Mouse (Mus musculus) heart, adult 18-20 months (tissue): ENCODE results near the gene Tent4b. TPM values are rescaled to one million over a fixed set of nuclear protein-coding genes. Genes with fewer than 3 reads are reported as not detected.

Experiments
- DNase-seq, 2 experiments: peaks; one replicate each; pipeline ENCODE4 v3.0.0; 2021 to 2022; ENCODE audit warnings: mixed read lengths in 1 of 2
- total RNA-seq, 2 experiments: library from RNA; stranded (reverse); gene quantifications; 2 replicates each; pipeline ENCODE4 v1.2.3; 2021

Gene Tent4b
- total RNA-seq, 2 experiments from 2014 or later = 17.6 to 19.3 TPM

- DNase-seq = no peak
Observed at GRCm38 (mm10) chr8:88279220-88279619, 80.2 kb downstream of the Tent4b start.

- DNase-seq = peak; percentile 42 to 58
Observed at GRCm38 (mm10) chr8:88279670-88280069, 80.7 kb downstream of the Tent4b start.

GRCm38 (mm10) chr8:88280904-88281303, 81.9 kb downstream of the Tent4b start:
- no peak for DNase-seq

- DNase-seq = peak; percentile 89 to 93
Observed at GRCm38 (mm10) chr8:88282684-88283083, 83.7 kb downstream of the Tent4b start.

GRCm38 (mm10) chr8:88283243-88284115, 84.5 kb downstream of the Tent4b start:
- DNase-seq = no peak

- DNase-seq = peak; percentile 41 to 57
Observed at GRCm38 (mm10) chr8:88284738-88285137, 85.7 kb downstream of the Tent4b start.

- peak in 1 of 2 experiments; percentile 43 for DNase-seq
Observed at GRCm38 (mm10) chr8:88285469-88286356, 86.7 kb downstream of the Tent4b start.

GRCm38 (mm10) chr8:88286421-88286960, 87.5 kb downstream of the Tent4b start:
- no peak for DNase-seq

- DNase-seq = peak; percentile 53 to 60
Observed at GRCm38 (mm10) chr8:88288622-88289242, 89.7 kb downstream of the Tent4b start.

GRCm38 (mm10) chr8:88289901-88290300, 90.9 kb downstream of the Tent4b start:
- DNase-seq = no peak

- no peak for DNase-seq
Observed at GRCm38 (mm10) chr8:88290326-88291304, 91.6 kb downstream of the Tent4b start.

- DNase-seq = no peak
Observed at GRCm38 (mm10) chr8:88291305-88291690, 92.3 kb downstream of the Tent4b start.

GRCm38 (mm10) chr8:88292926-88293325, 93.9 kb downstream of the Tent4b start:
- no peak for DNase-seq

- peak in 1 of 2 experiments; percentile 64 for DNase-seq
Observed at GRCm38 (mm10) chr8:88293590-88294356, 94.8 kb downstream of the Tent4b start.

- DNase-seq = no peak
Observed at GRCm38 (mm10) chr8:88294977-88295376, 96.0 kb downstream of the Tent4b start.

- peak; percentile 49 to 82 for DNase-seq
Observed at GRCm38 (mm10) chr8:88297976-88298732, 99.1 kb downstream of the Tent4b start.

- no peak for DNase-seq
Observed at GRCm38 (mm10) chr8:88298733-88299103, 99.7 kb downstream of the Tent4b start.

GRCm38 (mm10) chr8:88299907-88300603, 101.0 kb downstream of the Tent4b start:
- peak in 1 of 2 experiments; percentile 72 for DNase-seq
